Mouse (Mus musculus): ENCODE measurements at regions not wholly inside any gene's neighbourhood (a gene's known extent, or its start where the extent isn't known, plus 50 kb on each side); places are given as distances from the start of the nearest gene placed in this dataset.

DNA sequence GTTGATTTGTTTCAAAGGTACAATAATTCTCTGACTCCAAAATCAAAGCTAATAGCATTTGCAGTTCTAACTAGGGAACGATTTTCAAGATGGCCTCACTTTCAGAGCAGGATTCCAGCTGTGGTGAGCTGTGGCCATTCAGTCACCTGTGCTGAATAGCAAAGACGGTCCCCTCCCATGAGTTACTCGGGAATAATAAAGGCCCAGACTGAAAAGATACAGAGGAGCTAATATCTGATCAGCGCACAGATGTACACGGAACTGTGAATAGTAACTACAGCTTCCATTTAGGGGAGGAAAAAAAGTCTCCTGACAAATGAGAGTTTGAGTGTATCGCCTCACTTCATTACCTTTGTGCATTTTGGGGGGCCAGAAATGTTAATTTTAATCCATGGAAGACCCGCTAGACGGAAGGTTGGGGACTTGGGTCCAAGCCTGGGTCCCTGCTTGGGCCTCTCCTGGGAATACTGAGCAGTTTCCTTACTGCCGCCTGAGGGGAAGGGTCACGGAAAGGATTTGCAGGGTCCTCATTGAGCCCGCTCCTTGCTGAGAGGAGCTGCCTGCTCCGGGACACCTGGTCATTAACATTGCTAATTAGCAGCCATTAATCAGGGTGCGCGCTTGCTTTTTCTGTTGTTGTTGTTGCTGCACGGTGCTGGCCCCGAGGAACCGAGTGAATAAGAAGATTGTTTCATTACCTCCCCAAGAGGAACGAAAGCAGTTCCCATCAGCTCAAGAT is 421.2 kb upstream of the Atp11b start:
- Histone ChIP-seq H3K27me3 (ENCODE audit: insufficient read depth, low read length) (no peaks in the 10 kb centered on the region), H3K4me3 (replicated peaks; ENCODE audit: low read depth, low read length) (no peak overlapping the region), H3K27ac (no peak overlapping the region), H3K36me3 (ENCODE audit: insufficient read depth, low read length) (no peaks in the 10 kb centered on the region), H3K9ac (ENCODE audit: low read depth, low read length) (no peak overlapping the region), H3K9me3 (replicated peaks; ENCODE audit: low read length) (no peaks in the 10 kb centered on the region), H3K4me2 (ENCODE audit: low read length) (peak overlapping the region; percentile 30; the same call in 1 of the 2 replicates), H3K4me1 (replicated peaks; ENCODE audit: insufficient read depth, low read length) (no peaks in the 10 kb centered on the region)
- DNase-seq (ENCODE audit: low spot score) (no peak), ATAC-seq (replicated peaks; ENCODE audit: low FRiP score, low read depth) (no peak)
- WGBS = 22% methylated on average over 18 of the region's 18 CpGs
- no peak for TF ChIP-seq CTCF (IDR thresholded peaks at IDR 0.05; ENCODE audit: low read depth)

DNA sequence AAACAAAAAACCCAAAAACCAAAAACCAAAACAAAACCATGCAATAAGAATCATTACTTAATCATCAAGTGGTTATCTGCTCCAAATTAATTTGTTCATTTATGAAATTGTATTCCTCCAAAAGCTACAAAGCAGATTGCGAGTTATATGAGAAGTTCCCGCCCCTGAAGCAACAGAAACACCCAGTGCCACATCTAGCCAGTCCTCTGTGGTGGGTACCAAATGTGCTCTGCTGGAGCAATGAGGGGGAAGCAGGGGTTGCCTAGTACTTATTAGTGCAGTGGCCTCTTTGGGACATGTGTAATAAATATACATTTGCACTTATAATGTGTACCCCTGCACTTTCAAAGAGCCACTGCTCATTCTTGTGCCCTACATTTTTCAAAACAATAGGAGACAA is 419.9 kb upstream of the Atp11b start:
- Histone ChIP-seq H3K4me3 (replicated peaks; ENCODE audit: low read depth, low read length) (no peak overlapping the region), H3K27me3 (ENCODE audit: insufficient read depth, low read length) (no peaks in the 10 kb centered on the region), H3K9ac (ENCODE audit: low read depth, low read length) (no peak overlapping the region), H3K27ac (no peak overlapping the region), H3K36me3 (ENCODE audit: insufficient read depth, low read length) (no peaks in the 10 kb centered on the region), H3K9me3 (replicated peaks; ENCODE audit: low read length) (no peaks in the 10 kb centered on the region), H3K4me2 (ENCODE audit: low read length) (no peak overlapping the region), H3K4me1 (replicated peaks; ENCODE audit: insufficient read depth, low read length) (no peaks in the 10 kb centered on the region)
- 77% methylated on average over 2 of the region's 2 CpGs for WGBS
- no peak for ATAC-seq (replicated peaks; ENCODE audit: low FRiP score, low read depth)
- no peak for TF ChIP-seq CTCF (IDR thresholded peaks at IDR 0.05; ENCODE audit: low read depth)
- DNase-seq (ENCODE audit: low spot score) = no peak

DNA sequence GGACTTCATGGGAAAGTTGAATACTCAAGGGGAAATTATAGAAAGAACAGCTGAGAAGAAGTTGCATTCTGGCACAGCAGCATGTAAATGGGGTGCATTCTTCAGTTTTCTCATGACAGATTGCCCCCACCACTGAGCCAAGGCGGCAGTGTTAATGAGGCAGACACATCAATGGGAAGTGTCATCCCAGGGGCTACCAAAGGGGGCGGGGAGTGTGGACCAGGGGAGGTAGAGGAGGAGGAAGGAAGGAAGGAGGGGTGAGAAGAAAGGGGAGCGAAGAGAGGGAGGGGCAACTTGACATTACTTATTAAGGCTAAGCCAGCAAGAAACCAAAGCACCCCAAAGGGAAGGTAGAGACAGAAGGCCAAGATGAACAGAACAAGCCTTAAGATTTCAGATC is 419.4 kb upstream of the Atp11b start:
- WGBS = 43% methylated on average over 3 of the region's 3 CpGs
- Histone ChIP-seq H3K4me1 (replicated peaks; ENCODE audit: insufficient read depth, low read length) (no peaks in the 10 kb centered on the region), H3K27me3 (ENCODE audit: insufficient read depth, low read length) (no peaks in the 10 kb centered on the region), H3K27ac (no peak overlapping the region), H3K4me2 (ENCODE audit: low read length) (no peak overlapping the region), H3K4me3 (replicated peaks; ENCODE audit: low read depth, low read length) (no peak overlapping the region), H3K9me3 (replicated peaks; ENCODE audit: low read length) (no peaks in the 10 kb centered on the region), H3K36me3 (ENCODE audit: insufficient read depth, low read length) (no peaks in the 10 kb centered on the region), H3K9ac (ENCODE audit: low read depth, low read length) (no peak overlapping the region)
- no peak for DNase-seq (ENCODE audit: low spot score)
- no peak for TF ChIP-seq CTCF (IDR thresholded peaks at IDR 0.05; ENCODE audit: low read depth)
- ATAC-seq (replicated peaks; ENCODE audit: low FRiP score, low read depth) = no peak

DNA sequence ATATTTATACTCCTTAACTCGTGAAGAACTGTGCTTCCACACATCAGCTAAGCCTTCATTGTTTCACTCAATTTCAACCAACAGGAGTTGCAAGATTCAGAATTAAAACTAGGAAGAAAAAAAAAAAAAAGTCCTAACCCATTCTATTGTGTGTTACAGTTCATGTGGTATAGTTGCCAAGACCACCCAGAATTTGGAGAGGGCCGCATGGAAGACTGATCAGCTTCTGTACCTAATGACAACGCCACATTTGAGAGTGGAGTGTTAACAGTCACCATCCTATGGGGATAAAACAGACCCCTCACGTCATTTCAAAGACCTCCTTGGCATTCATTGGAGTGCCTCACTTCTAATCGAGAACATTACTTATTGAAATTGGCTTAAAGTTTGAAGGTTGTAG is 418.1 kb upstream of the Atp11b start:
- no peak for ATAC-seq (replicated peaks; ENCODE audit: low FRiP score, low read depth)
- 62% methylated on average over 5 of the region's 5 CpGs for WGBS
- Histone ChIP-seq H3K4me2 (ENCODE audit: low read length) (no peak overlapping the region), H3K9ac (ENCODE audit: low read depth, low read length) (no peak overlapping the region), H3K4me3 (replicated peaks; ENCODE audit: low read depth, low read length) (no peak overlapping the region), H3K36me3 (ENCODE audit: insufficient read depth, low read length) (no peaks in the 10 kb centered on the region), H3K9me3 (replicated peaks; ENCODE audit: low read length) (no peaks in the 10 kb centered on the region), H3K4me1 (replicated peaks; ENCODE audit: insufficient read depth, low read length) (no peaks in the 10 kb centered on the region), H3K27me3 (ENCODE audit: insufficient read depth, low read length) (no peaks in the 10 kb centered on the region), H3K27ac (no peak overlapping the region)
- no peak for TF ChIP-seq CTCF (IDR thresholded peaks at IDR 0.05; ENCODE audit: low read depth)
- no peak for DNase-seq (ENCODE audit: low spot score)

DNA sequence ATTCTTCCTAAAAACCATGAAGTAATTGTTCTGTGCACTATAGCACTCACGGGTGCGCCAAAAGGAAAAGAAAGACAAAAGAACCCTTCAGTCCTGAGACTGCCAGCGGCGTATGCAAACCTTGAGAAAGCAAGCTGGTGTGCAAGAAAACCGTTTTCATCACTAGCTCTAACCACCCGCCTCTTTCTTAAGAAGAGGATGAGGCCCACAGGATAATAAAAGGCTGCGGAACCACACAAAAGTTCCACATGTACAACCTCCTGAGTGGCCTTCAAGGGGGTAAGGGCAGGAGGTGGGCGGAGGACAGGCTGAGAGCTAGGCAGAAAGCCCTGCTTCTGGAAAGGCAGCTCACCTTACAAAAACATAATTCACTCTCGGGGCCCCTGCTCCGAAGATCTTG is 413.4 kb upstream of the Atp11b start:
- no peak for DNase-seq (ENCODE audit: low spot score)

DNA sequence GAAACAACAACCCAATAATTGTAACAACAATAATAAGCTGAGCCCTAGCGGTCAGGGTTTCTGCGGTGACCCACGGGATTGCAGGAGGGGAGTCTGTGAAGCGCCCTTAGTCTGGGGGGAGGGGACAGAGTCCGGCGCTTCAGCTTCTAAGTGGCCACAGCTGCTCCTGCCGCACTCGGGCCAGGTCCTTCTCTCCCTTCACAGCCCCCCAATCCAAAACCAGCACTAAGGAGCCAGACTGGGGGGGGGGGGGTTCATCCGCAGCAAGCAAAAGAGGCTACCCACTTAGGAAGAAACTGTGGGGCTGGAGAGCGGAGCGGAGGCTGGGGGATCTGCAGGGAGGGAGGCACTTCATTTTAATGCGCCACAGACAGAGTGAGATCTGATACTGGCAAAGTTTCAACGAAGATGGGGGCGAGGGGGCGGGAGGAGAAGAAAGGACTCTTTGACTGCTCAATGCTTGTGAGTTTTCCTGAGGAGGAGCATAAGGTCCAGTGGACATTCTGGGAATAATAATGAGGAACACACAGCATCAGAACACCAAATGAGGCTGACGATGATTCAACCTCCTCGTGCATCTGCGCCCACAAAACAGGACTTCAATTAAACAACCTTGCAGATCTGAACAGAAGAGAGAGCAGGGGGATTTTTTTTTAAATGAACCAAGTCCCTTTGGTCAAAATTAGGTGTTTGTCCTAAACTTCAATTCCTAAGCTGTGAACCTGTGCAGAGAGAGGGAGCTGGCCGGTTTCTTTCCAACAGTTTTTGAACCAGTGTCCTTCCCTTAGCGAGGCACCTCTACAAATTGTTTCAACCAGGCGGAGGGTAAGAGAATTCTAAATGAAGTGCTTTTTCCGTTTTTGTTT is 412.7 kb upstream of the Atp11b start:
- no peaks in the 10 kb centered on the region for H3K36me3 ChIP-seq (ENCODE audit: insufficient read depth, low read length)
- peak overlapping the region; percentile 42; the same call in 1 of the 2 replicates for H3K9ac ChIP-seq (ENCODE audit: low read depth, low read length)
- peak overlapping the region; percentile 42 for H3K4me3 ChIP-seq (replicated peaks; ENCODE audit: low read depth, low read length)
- no peak overlapping the region for H3K27ac ChIP-seq
- WGBS = 4% methylated on average over 22 of the region's 22 CpGs
- 0 out of 2 replicates have a peak, but pooled peaks have one; percentile 21 for TF ChIP-seq CTCF (IDR thresholded peaks at IDR 0.05; ENCODE audit: low read depth)
- DNase-seq (ENCODE audit: low spot score) = peak; percentile 81
- H3K27me3 ChIP-seq (ENCODE audit: insufficient read depth, low read length) = no peaks in the 10 kb centered on the region
- H3K9me3 ChIP-seq (replicated peaks; ENCODE audit: low read length) = no peaks in the 10 kb centered on the region
- peak overlapping the region; percentile 74 for H3K4me2 ChIP-seq (ENCODE audit: low read length)
- peak; percentile 86 for ATAC-seq (replicated peaks; ENCODE audit: low FRiP score, low read depth)
- H3K4me1 ChIP-seq (replicated peaks; ENCODE audit: insufficient read depth, low read length) = 0 out of 2 replicates have a peak, but pooled peaks cover 5% of the 10 kb centered on the region

More for the DNA sequence above, 413.4 kb upstream of the Atp11b start:
- no peak overlapping the region for H3K27ac ChIP-seq
- no peaks in the 10 kb centered on the region for H3K27me3 ChIP-seq (ENCODE audit: insufficient read depth, low read length)
- peak overlapping the region; percentile 42; the same call in 1 of the 2 replicates for H3K9ac ChIP-seq (ENCODE audit: low read depth, low read length)
- peak overlapping the region; percentile 74 for H3K4me2 ChIP-seq (ENCODE audit: low read length)
- H3K36me3 ChIP-seq (ENCODE audit: insufficient read depth, low read length) = no peaks in the 10 kb centered on the region
- WGBS = 15% methylated on average over 10 of the region's 10 CpGs
- 0 out of 2 replicates have a peak, but pooled peaks cover 5% of the 10 kb centered on the region for H3K4me1 ChIP-seq (replicated peaks; ENCODE audit: insufficient read depth, low read length)
- TF ChIP-seq CTCF (IDR thresholded peaks at IDR 0.05; ENCODE audit: low read depth) = no peak
- peak overlapping the region; percentile 42 for H3K4me3 ChIP-seq (replicated peaks; ENCODE audit: low read depth, low read length)
- no peaks in the 10 kb centered on the region for H3K9me3 ChIP-seq (replicated peaks; ENCODE audit: low read length)
- peak; percentile 36; the same call in 1 of the 2 replicates for ATAC-seq (replicated peaks; ENCODE audit: low FRiP score, low read depth)
